Mouse (Mus musculus) embryo, embryonic 10 days (tissue): ENCODE measurements around the gene Cav1.

Experiments used
- DNase-seq: peaks from one replicate; pipeline ENCODE4 v3.0.0-alpha.2; 2015; ENCODE audit warnings: low spot score

The Cav1 gene

GRCm38 (mm10) chr6:17305954-17306601, at the start of gene Cav1:
Cav1 (plus strand) TSS chr6:17306335.
- peak; percentile 64 for DNase-seq

DNA sequence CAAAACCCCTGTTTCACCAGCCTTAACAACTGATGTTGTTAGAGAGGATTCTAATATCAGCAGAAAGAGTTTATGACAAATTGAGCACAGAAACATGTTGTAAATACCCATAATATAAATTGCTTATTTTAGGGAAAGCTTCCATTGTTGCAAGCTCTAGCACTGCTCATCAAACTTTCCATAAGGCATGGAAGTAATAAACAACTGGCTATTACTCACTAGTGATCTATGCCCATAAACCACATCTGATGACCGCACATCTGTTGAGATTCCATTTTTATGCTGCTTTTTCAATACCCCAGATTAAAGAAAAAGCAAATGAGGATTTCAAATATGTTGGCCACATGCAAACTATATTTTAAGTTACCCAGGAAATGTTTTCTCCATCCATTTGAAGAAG, 48.0 kb upstream of the Cav1 start:
- no peak for DNase-seq

DNA sequence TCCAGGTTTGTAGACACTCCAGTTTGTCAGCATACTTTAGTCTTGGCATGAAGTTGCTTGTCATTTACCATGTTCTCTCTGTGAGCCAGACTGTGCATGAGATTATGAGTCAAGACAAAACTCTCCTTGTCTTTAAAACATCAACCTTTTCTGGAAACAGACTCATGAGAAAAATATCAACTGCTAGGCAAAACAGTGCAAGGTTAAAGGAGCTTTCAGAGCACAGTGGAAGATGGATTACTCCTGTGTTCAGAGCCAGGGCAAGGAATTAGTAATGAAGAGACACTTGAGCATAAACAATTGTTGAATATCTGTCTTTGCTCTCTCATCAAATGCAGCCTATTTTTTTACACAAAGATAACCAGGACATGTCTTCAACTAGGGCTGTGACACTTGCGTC, 47.2 kb upstream of the Cav1 start:
- no peak for DNase-seq

DNA sequence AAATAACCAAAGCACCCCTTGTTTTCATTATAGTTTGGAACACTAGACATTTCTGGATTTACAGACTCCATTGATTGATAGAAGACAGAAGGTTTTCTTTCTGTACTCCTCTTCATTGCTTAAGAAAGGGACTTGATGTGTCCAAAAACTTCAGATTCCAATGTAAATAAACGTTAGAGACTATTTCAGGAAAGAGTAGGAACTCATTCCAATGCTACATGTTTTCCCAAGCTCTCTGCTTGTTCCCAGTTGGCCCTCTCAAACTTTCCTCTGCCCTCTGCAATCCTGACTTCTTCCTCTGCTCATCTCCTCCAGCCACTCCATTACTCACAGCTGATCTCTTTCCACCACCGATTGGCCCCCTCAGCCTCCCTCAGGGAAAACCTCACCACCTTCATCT, 43.3 kb upstream of the Cav1 start:
- DNase-seq: no peak

DNA sequence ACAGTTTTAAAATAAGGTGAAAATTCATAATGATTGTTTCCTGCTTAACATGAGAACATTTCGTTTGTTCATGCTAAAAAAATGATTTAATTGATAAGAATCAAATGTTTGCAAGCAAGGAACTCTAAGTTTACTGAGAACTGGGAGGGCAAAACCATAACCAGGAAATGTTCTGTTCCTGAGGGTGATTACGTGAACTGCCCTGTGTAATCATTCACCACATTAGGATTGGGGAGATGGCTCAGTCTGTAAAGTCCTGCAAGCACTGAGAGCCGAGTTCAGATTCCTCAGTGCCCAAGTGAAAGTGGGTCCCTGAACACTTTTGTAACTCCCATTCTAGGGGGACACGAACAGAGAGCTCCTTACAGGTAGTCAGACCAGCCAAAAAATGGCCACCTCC, 41.1 kb upstream of the Cav1 start:
- DNase-seq: no peak

- DNase-seq: no peak
Measured at GRCm38 (mm10) chr6:17266466-17266865, 39.7 kb upstream of the Cav1 start.

DNA sequence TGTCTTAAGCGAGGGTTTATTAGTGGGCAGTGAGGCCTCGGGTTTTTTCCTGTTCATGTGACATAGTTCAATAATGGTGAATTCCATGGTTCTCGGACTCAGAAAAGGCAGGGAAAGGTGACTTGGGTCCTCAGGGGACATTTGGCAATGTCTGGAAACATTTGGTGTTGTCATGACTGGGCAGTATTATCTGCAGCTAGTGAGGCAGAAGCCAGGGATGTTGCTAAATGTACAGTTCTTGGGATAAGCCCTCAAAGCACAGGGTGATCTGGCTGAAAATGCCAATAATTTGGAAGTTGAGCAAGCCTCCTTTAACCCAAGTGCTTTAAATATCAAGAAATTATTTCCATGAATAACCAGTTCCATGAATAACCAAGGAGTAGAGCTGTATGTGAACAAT, 27.8 kb upstream of the Cav1 start:
- DNase-seq: no peak

GRCm38 (mm10) chr6:17280939-17281756, 25.0 kb upstream of the Cav1 start, which contains the start of gene Cav2:
Cav2 (plus strand) TSS chr6:17281185.
- peak; percentile 67 for DNase-seq

GRCm38 (mm10) chr6:17281757-17282092, 24.4 kb upstream of the Cav1 start:
- no peak for DNase-seq

DNA sequence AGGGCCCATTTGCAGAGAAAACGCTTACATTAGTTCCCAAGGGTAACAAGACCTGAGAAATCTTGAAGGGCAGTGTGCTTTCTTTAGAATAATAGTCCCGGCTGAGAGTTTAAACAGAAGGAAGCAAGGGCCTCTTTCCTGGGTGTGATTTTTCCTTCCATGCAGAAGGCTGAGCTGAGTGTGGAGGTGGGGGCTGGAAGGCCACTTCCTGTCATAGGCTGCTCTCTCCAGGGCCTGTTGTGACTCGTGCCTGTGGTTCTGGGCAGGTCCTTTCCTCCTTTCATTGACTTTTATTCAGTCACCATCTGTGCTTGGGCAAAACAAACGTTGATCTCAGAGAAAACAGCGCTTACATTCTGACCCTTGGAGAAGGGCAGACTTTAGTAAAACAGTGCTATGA, 24.0 kb upstream of the Cav1 start:
- no peak for DNase-seq

DNA sequence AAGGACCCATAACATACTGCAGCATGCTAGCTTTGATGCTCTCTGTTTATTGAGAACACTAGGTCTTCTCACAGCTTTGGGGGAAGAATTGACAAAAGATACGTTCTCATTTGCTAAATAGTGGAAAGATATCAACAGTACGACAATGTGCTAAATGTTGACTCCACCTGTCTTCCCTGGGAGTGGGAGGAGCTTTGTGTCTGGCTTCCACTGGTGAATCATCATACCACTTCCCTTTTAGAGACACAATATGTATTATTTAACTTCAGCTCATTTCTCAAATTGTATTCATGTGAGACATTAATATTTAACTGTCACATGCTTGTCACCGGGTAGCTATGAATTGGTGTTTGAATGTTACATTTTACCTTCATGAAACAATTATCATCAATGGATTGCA, 22.3 kb upstream of the Cav1 start:
- DNase-seq: no peak

DNA sequence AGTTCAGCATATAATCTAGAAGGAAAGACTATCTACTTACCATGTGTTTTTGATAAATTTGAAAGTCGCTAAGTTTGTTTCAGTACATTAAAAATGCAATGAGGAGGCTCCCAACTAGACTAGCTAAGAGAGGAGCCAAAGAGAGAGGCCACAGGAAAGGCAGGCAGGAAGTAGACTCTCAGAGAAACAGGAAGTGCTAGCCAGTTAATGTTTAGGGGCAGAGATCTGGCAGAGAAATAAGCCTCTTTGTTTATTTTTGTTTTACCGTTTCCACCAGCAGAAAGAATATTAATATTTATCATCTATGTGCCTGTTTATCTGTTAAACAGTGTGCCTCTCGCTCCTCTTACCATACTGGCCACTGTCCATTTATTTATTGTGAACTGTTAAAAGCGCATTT, 19.8 kb upstream of the Cav1 start:
- DNase-seq: no peak

GRCm38 (mm10) chr6:17295116-17295515, 11.0 kb upstream of the Cav1 start:
- DNase-seq: no peak

- DNase-seq: peak; percentile 16
Measured at GRCm38 (mm10) chr6:17306602-17307325, 629 bp downstream of the Cav1 start.

- peak; percentile 77 for DNase-seq
Measured at GRCm38 (mm10) chr6:17307461-17308115, 1.5 kb downstream of the Cav1 start.

- no peak for DNase-seq
Measured at GRCm38 (mm10) chr6:17308661-17309060, 2.5 kb downstream of the Cav1 start.

DNA sequence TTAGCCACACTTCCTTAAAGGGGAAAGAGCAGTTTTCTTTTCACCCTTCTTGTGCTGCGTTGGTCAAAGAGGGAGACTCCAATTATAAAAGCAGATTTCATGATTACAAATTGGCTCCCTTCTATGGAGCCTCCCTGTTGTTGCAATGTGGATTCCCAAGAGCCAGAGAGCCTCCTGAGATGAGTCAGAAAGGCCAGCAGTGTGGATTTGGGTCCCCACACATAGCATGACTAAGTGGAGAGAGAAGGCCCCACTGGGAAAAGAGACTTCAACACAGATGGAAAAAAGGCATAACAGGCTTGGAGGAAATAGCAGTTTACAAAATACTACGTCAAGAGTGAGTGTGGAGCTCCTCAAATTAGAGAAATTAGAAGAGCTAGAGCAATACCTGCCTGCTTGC, 3.1 kb downstream of the Cav1 start:
- DNase-seq: no peak

DNA sequence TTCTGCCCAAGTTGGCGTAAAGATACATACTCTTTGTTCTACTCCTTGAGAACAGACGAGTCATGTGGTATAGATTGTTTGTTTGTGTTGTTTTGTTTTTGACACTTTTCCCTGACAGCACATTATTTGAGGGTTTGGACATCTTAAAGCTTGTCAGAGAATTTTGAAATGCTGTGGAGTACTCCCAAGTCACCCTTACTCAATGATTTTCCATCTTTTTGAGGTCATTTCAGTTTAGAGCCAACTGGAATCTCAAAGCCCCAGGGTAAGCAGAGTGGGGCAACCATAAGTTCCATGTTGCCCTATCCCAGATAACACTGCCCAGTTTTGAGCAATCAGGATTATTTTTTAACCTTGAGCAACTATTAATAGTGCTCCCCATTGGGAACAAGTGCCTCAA, 8.1 kb downstream of the Cav1 start:
- DNase-seq: no peak

DNA sequence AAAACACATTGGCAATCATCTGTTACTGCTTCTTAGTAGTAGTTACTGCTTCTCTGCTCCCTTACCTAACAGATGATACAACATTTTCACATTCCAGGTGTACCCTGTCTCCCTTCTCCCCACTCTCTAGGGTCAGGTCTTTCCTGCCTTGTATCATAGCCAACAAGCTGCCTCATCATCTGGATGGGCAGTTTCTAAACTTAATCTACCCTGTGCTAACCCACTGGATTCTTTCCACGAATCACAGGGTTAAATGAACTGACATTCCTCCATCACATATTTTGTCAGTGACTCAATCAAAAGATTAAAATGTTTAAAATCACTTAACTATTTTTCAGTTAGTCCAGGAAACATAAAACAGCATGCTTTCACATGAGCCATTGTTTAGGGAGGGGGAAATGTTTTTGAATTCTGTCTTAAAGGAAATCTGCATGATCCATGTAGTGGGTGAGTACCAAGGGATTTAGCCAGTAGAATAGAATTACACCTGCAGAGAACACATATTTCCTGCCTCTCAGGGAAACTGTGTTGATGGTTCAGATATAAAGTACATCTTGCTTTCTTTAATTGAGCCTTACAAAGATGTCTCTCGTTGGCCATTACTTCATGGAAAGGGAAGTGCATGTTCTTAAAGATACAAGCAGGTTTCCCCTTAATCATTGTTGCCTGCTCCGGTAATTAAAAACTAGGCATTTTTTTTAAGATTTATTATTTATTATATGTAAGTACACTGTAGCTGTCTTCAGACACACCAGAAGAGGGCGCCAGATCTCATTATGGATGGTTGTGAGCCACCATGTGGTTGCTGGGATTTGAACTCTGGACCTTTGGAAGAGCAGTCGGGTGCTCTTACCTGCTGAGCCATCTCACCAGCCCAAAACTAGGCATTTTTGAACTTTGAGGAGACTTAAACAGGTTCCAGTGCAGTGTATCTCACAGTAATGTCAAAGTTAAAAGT, 8.8 kb downstream of the Cav1 start:
- no peak for DNase-seq

DNA sequence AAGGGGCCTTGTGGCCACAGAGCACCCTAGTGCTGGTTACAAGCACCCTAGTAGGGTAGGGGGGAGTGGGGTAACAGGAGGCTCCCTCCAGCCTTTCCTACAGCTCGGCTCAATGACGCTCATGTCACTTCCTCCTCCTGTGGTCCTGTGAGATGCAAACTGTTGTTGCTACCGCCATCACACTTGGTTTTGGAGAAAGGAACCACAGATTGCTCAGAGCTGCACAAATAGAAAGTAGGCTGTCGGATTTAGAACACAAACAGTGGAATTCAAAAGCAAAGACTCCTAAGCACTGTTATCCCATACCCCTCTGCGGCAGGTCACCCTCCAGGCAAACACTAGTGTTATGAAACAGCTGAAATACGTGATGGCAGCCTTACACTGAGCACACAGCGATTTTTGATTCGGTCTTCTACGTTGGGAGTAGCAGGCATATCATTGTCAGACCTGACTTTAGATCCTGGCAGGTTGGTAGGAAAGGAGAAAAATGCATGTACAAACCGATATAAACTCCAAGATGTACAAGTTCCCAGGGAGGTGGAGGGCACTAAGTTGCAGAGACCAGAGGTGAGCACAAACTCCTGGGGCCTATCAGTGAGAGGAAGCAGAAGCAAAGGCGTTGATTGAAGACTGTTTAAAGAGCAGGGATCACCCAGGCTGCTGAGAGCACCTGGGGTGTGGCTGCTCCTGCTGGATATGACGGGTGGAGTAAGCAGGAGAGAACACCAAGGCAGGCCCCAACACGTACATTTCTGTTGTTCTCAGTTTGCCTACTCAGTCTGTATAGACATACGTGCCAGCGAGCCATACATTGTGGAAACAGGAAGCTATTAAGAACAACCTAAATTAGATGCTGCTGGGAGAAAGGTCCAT, 10.4 kb downstream of the Cav1 start:
- no peak for DNase-seq

GRCm38 (mm10) chr6:17317167-17317524, 11.0 kb downstream of the Cav1 start:
- DNase-seq: no peak
